Mouse (Mus musculus): ENCODE measurements around the gene Arhgap27.
A peak's percentile ranks its signal among the peaks of the same experiment; 100 is the strongest.
"Not testable (repeated sequence)": the region's sequence is repeated elsewhere in the genome, so short reads cannot be mapped to it uniquely, and the experiment has no call there.

The Arhgap27 gene

DNA sequence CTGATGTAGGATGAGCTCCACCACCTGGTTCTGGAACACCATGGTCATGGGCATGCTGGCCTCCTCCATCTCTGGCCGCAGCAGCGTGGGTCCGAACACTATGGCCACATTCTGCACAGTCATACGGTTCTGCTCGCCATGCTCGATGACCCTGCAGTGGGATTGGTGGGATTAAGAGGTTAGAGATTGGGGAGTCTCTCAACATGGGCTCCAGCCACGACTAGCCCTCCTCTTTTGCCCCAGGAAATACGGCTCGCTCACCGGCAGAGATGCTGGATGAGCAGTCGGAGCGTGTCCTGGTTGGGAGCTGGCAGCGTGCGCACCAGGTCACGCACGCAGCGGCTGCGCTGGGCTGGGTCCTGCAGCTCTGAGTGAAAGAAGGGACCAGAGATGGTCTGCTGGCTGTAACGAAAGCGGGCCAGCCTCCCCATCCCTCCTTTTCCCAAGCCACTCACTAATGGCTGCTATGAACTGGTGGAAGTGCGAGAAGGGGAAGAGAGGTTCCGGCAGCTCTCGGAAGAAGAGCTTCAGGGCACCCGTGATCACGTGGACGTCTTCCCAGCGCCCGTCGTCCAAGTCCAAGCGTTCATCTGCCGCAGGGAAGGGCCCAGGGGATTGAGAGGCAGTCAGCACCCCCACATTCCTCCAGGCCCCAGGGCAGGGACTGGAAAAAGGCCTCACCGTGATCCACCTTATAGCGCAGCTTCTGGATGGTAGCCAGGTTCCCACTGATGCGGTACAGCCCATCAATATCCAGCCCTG is 30.4 kb downstream of the Arhgap27 start:
- no peak for DNase-seq (ENCODE audit: low spot score)

GRCm38 (mm10) chr11:103332186-103332889 is 31.2 kb downstream of the Arhgap27 start:
- DNase-seq (ENCODE audit: low spot score) = peak; percentile 67

- no peak for DNase-seq (ENCODE audit: low spot score)
Measured at GRCm38 (mm10) chr11:103331502-103332185, 31.8 kb downstream of the Arhgap27 start.

DNA sequence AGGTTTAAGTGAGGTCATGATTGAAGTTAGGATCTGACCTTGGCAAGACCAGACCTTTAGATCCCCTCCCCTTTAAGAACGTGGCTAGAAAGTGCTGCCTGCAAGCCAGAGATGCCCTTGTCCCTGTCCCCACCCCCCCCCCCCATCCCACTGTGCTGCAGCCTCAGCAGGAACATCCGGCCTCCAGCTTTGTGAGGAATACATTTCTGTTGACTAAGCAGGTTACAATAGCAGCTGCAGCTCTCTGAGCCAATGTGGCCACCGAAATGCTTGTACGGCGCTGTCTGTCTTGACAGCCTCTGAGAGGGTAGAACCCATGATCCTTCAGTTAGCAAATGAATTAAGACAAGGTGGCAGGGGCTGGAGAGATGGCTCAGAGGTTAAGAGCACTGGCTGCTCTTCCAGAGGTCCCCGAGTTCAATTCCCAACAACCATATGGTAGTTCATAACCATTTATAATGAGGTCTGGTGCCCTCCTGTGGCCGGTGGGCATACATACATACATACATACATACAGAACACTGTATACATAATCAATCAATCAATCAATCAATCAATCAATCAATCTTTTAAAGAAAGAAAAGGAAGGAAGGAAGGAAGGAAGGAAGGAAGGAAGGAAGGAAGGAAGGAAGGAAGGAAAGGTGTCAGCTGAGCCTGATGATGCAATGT is 32.7 kb downstream of the Arhgap27 start:
- DNase-seq (ENCODE audit: low spot score) = no peak

DNA sequence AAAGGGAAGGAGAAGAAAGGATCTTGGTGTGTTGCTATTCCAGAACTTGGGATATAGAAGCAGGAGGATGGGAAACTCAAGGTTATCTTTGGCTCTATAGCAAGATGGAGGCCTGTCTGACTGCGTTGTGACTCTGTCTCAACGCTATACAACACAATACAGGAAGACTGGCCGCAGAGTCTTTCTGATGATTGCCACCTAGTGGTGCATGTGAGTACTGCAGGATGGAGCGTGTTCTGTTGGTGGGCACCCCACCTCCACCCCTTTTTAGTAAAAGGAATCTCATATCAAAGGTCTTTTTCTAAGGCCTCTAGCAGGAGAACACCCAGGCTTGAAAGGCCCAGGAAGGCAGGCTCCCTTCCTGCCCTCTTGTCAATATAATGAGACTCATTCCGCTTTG is 36.5 kb downstream of the Arhgap27 start:
- peak; percentile 33 for DNase-seq (ENCODE audit: low spot score)

DNA sequence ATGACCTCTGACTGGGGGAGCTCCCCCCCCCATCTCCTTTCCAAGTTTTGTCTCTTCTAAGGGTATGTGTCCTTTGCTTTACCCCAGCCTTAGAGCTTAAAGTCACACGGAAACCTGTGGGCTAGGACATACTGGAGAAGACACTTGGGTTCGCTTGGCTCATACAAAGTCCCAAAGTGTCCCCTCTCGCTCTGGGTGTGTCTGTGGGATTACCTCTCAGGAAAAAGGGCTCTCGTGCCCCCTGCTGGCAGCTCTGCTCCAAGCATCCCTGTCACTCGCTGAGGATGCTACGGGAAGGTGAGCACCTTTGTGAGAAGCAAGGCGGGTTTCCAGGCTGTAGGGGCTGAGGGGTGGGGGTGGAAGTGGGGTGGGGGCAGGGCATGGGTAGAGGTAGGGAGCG is 38.3 kb downstream of the Arhgap27 start:
- no peak for DNase-seq (ENCODE audit: low spot score)

- DNase-seq (ENCODE audit: low spot score) = no peak
Measured at GRCm38 (mm10) chr11:103324723-103325122, 38.8 kb downstream of the Arhgap27 start.

DNA sequence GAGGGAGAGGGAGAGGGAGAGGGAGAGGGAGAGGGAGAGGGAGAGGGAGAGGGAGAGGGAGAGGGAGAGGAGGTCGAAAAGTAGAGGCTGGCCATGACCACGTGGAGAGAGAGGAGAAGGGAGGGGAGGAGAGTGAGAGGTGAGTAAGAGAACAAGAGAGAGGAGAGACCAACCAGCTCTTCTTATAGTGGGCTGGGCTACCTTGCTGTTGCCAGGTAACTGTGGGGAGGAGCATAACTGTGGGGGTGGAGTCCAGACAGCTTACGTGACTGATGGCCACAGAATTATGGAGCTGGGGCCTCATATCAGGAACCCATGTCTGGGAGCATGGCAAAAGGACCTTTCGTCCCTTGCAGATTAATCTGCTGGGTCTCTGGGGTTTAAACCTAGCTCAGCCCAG is 40.7 kb downstream of the Arhgap27 start:
- not testable (repeated sequence) for DNase-seq (ENCODE audit: low spot score)

GRCm38 (mm10) chr11:103320646-103321045 is 42.8 kb downstream of the Arhgap27 start:
- DNase-seq (ENCODE audit: low spot score) = no peak

DNA sequence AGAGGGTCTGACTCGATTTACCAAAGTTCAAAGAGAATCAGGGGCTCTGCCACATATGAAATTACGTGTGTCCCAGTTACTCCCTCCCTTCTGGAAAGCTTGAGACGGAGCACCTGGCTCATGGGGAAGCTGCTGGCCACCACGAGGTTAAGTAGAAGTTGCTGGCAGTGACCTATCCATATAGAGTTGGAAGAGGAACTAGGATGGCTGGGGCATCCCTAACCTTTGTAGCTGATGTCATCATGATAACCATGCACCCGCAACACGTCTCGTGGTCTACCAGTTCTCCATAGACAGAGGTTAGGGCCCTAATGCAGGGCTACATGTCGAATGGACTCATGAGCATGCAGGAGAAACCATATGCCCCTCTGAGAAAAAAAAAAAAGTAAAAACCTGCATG is 43.3 kb downstream of the Arhgap27 start:
- DNase-seq (ENCODE audit: low spot score) = no peak

- no peak for DNase-seq (ENCODE audit: low spot score)
Measured at GRCm38 (mm10) chr11:103318042-103318441, 45.5 kb downstream of the Arhgap27 start.

DNA sequence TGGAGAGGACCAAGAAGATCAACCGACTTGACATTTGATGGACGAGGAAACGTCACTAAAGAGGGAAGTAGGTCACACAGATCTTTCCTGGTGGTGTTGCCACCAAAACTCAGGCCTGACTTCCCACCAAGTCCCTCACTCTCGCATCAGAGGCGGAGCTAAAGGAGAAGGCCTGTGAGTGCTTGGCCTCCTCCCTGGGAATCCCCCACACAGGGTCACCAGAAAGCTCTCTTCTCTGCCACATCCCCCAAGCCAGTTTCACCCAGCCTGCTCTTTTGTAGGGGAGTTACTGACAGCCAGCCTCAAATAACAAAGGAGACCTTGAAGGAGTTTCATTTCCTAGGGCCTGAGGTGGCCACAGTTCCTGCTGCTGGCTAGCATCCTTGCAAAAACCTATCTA is 48.1 kb downstream of the Arhgap27 start:
- no peak for DNase-seq (ENCODE audit: low spot score)

DNA sequence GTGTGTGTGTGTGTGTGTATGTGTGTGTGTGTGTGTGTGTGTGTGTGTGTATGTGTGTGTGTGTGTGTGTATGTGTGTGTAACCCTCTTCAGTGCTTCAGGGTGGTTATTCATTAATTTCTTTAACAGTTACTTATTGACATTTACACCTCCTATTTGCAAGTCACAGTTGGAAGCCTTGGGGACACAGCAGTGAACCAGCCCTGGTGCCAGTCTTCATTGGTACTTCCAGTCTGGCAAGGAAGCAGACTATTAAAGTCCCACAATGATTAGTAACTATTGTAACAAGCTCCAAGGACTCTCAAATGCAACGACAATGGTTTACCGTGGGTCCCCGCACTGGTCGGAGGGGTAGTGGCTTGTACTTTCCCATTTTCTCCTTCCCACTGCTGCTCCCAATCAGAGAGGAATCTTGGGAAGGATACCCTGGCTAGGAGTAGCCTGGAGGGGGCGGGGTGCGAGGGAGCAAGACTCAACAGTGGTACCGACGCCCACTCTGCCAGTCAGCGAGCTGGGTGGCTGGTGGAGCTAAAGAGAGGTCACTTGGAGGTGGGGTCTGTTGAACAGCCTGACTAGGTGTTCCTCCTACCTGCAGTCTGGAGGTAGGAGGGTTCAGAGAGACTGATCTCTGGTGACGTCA is 48.6 kb downstream of the Arhgap27 start:
- no peak for DNase-seq (ENCODE audit: low spot score)

GRCm38 (mm10) chr11:103313542-103313941 is 50.0 kb downstream of the Arhgap27 start:
- DNase-seq (ENCODE audit: low spot score) = no peak

DNA sequence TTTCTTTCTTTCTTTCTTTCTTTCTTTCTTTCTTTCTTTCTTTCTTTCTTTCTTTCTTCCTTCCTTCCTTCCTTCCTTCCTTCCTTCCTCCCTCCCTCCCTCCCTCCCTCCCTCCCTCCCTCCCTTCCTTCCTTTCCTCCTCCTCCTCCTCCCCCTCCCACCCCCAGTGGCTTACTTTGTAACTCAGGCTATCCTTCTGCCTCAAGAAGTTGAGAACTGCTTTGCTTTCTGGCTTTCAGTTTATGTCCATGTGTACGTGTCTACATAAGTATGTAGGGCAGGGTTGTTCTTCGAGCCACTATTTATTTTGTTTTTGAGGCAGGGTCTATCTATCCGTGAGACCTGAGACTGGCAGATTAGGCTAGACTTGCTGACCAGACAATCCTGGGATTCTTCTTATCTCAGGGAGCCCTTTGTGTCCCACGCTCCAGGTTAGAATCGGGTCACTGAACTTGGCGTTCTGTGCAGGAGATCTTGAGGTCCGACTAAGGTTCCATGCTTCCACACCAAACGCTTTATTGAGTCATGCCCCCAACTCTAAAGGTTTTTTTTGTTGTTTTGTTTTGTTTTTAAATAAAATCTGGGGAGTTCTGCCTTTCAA is 50.7 kb downstream of the Arhgap27 start:
- DNase-seq (ENCODE audit: low spot score) = no peak

DNA sequence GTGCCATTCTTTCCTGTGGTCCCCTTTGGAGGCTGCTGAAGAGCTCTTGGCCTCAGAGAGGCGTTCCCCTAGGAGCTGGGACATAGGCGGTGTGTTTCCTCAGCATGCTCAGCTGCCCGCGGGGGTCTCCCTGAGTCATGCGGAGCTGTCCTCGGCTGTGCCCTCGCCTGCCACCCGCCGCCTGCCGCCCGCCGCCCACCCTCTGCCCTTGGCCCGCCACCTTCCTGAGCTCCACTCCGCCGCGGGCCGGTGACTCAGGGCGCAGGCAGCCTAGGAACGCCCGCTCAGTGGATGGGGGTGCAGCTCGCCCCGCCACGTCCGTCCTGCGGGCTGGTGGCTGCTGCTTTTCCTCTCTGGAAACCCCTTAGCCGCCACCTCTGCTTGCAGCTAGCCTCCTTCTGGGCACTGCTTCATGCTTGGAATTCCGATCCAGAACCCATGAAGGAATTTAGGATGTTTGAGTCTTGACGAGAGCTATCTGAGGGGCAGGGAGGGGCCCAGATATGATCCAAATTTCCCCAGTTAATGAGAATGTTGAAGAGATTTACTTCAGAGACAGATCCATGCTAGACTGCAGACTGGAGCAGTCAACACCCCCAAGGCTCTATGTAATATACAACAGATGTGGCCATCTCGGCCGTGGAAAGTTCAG is 51.4 kb downstream of the Arhgap27 start:
- DNase-seq (ENCODE audit: low spot score) = peak; percentile 57

DNA sequence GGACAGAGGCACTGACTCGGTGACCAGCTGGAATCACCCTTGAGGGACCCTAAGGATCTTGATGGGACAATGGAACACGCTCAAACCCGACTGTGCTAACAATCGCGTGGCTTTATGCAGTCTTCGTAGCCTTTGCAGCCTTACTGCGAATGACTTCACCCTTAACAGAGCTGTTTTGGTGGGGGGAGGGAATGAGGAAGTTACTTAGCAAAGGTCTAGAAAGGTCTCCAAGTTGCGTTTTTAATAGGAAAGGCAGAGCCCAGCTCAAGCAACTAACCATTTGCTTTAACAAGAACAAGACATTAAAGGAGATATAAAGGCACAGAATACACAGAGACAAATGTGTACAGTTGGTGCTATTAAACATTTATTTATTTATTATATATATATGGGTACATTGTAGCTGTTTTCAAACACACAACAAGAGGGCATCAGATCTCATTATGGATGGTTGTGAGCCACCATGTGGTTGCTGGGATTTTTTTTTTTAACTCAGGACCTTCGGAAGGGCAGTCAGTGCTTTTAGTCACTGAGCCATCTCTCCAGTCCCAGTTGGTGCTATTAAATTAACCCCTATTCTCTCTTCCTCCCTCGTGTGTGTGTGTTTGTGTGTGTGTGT is 53.4 kb downstream of the Arhgap27 start:
- no peak for DNase-seq (ENCODE audit: low spot score)

GRCm38 (mm10) chr11:103307910-103308309 is 55.6 kb downstream of the Arhgap27 start:
- peak; percentile 31 for DNase-seq (ENCODE audit: low spot score)

DNA sequence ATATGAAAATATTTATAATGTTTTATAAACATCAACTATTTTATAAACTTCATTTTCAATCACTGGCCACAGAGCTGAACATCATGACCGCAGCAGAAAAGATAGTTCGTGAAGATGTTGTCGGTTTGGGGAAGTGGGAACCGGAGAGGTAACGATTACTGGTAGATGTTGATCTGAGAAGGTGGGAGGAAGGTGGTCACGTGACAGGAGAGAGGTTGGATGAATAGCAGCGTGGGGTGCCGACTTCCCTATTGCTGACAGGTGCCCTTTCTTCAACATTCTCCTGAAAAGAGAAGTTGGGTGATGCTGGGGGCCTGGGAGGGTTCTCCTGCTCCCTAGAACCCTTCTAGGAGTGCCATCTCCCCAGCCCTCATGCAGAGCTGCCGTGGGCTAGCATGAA is 59.0 kb downstream of the Arhgap27 start:
- no peak for DNase-seq (ENCODE audit: low spot score)

DNA sequence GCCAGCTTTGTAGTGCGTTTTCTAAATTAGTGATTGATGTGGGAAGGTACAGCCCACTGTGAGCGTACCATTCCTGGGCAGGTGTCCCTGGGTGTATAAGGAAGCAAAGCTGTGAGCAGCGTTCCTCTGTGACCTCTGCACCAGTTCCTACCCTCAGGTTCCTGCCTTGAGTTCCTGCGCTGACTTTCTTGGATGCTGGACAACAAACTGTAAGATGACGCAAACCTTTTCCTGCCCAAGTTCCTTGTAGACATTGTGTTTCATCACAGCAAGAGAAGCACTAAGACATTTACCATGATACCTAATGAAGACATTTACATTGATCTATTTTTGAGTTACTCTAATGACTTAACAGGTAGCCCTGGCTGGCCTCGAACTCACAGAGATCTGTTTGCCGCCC is 68.7 kb downstream of the Arhgap27 start:
- DNase-seq (ENCODE audit: low spot score) = no peak

GRCm38 (mm10) chr11:103294066-103294465 is 69.4 kb downstream of the Arhgap27 start:
- no peak for DNase-seq (ENCODE audit: low spot score)
